In the genomic region with DNA sequence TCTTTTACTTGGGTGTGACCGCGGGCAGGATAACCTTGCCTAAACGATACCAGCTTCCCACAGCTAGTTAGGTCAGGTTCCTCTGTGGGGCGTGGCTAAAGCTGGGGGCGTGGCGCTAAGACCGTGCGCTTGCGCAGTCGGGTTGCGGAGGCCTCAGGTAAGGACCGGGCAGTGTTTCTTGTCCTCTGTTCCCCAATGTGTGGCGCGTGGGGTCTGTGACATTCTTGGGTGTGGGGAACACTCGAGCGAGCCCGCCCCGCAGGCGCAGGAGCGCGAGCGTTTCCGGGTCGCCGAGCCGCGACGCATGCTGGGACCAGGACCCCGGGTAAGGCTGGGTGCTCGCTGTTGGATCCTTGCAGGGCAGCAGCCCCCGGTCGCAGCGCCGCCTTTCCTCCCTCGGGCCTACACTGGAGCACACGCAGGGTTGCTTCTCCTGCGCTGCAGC, we compare ENCODE assay signal across 8 mouse cellular contexts. TPM values are rescaled to one million over a fixed set of nuclear protein-coding genes. Genes with fewer than 3 reads are reported as not detected.
DNase-seq lines count a peak whose midpoint lies in the region; ATAC-seq and TF ChIP-seq lines count a peak whose summit lies in the region.

A gene (plus strand): TSS at position 132 of the 445 bp plus-strand sequence.

- H3K9ac ChIP-seq in embryonic facial prominence, embryonic 15.5 days, result peak within 1 kb of the TSS; percentile 79
- H3K9ac ChIP-seq in kidney, embryonic 14.5 days (ENCODE audit: low read depth, low read length), result peak within 1 kb of the TSS; percentile 80
- H3K9ac ChIP-seq in limb, embryonic 15.5 days, result peak within 1 kb of the TSS; percentile 69

- under 1% methylated on average over 37 of the region's 37 CpGs for WGBS in bone marrow, adult 2 months
- WGBS in embryonic facial prominence, embryonic 15.5 days, result under 1% methylated on average over 37 of the region's 37 CpGs
- 0% methylated on average over 30 of the region's 37 CpGs for WGBS in kidney, embryonic 14.5 days
- WGBS in limb, embryonic 15.5 days, result under 1% methylated on average over 37 of the region's 37 CpGs

- no peaks in the 10 kb centered on the region for H3K27me3 ChIP-seq in embryonic facial prominence, embryonic 15.5 days
- H3K27me3 ChIP-seq in kidney, embryonic 14.5 days (ENCODE audit: control insufficient read depth, insufficient read depth, low read length), result no peaks in the 10 kb centered on the region
- no peaks in the 10 kb centered on the region for H3K27me3 ChIP-seq in limb, embryonic 15.5 days

- peak within 1 kb of the TSS; percentile 75 for H3K4me2 ChIP-seq in embryonic facial prominence, embryonic 15.5 days (replicated peaks)
- H3K4me2 ChIP-seq in kidney, embryonic 14.5 days (replicated peaks; ENCODE audit: low read depth, low read length), result peak within 1 kb of the TSS; percentile 52
- H3K4me2 ChIP-seq in limb, embryonic 15.5 days, result peak within 1 kb of the TSS; percentile 77

- peak; percentile 91 for ATAC-seq in embryonic facial prominence, embryonic 15.5 days (ENCODE audit: insufficient number of reproducible peaks, low FRiP score, low TSS enrichment, low read depth)
- ATAC-seq in kidney, embryonic 14.5 days (ENCODE audit: low FRiP score, low TSS enrichment), result peak; percentile 93
- ATAC-seq in limb, embryonic 15.5 days (ENCODE audit: insufficient number of reproducible peaks, low FRiP score, low TSS enrichment, low read depth), result peak; percentile 89

- H3K4me1 ChIP-seq in bone marrow, adult 2 months (ENCODE audit: control insufficient read depth, insufficient read depth, low read length), result no peaks in the 10 kb centered on the region; the same call in 1 of the 2 replicates
- peaks cover 17% of the 10 kb centered on the region for H3K4me1 ChIP-seq in embryonic facial prominence, embryonic 15.5 days
- peaks cover 6% of the 10 kb centered on the region; the same call in 1 of the 2 replicates for H3K4me1 ChIP-seq in kidney, embryonic 14.5 days (ENCODE audit: control insufficient read depth, insufficient read depth, low read length)
- H3K4me1 ChIP-seq in limb, embryonic 15.5 days, result peaks cover 15% of the 10 kb centered on the region

- H3K9me3 ChIP-seq in embryonic facial prominence, embryonic 15.5 days (replicated peaks), result no peaks in the 10 kb centered on the region
- H3K9me3 ChIP-seq in kidney, embryonic 14.5 days (ENCODE audit: control insufficient read depth, low read length), result no peaks in the 10 kb centered on the region
- no peaks in the 10 kb centered on the region for H3K9me3 ChIP-seq in limb, embryonic 15.5 days

- DNase-seq in 416B (ENCODE audit: low read depth), result peak; percentile 85
- DNase-seq in heart, adult 9 months (ENCODE audit: low spot score in 2 of 2), result peak; percentile 84 to 88
- DNase-seq in monocyte, adult 2 months (ENCODE audit: low read depth in 1 of 2, low spot score in 2 of 2), result peak; percentile 53 to 70
- peak; percentile 87 to 90 for DNase-seq in spleen, postnatal 36 days (ENCODE audit: low spot score in 2 of 2)

- H3K36me3 ChIP-seq in embryonic facial prominence, embryonic 15.5 days, result peaks cover 26% of the 10 kb centered on the region
- H3K36me3 ChIP-seq in kidney, embryonic 14.5 days (ENCODE audit: control insufficient read depth, insufficient read depth, low read length), result peaks cover 29% of the 10 kb centered on the region
- peaks cover 27% of the 10 kb centered on the region for H3K36me3 ChIP-seq in limb, embryonic 15.5 days

- TF ChIP-seq POLR2A in bone marrow, adult 2 months (IDR thresholded peaks at IDR 0.05; ENCODE audit: borderline replicate concordance, control insufficient read depth, low read depth, low read length), result peak; percentile 70; the same call in 1 of the 2 replicates

- H3K4me3 ChIP-seq in bone marrow, adult 2 months (replicated peaks; ENCODE audit: control insufficient read depth, low read depth, low read length), result peak within 1 kb of the TSS; percentile 93
- H3K4me3 ChIP-seq in embryonic facial prominence, embryonic 15.5 days (replicated peaks), result peak within 1 kb of the TSS; percentile 68
- H3K4me3 ChIP-seq in kidney, embryonic 14.5 days (ENCODE audit: low read length), result peak within 1 kb of the TSS; percentile 65
- peak within 1 kb of the TSS; percentile 69 for H3K4me3 ChIP-seq in limb, embryonic 15.5 days

- 0 out of 2 replicates have a peak, but pooled peaks have one; percentile 7 for TF ChIP-seq CTCF in bone marrow, adult 2 months (IDR thresholded peaks at IDR 0.05; ENCODE audit: control insufficient read depth, insufficient read depth, low read length)

- peak within 1 kb of the TSS; percentile 84 for H3K27ac ChIP-seq in bone marrow, adult 2 months (ENCODE audit: control insufficient read depth, insufficient read depth, low read depth, low read length, poor library complexity)
- H3K27ac ChIP-seq in embryonic facial prominence, embryonic 15.5 days (replicated peaks), result peak within 1 kb of the TSS; percentile 85
- peak within 1 kb of the TSS; percentile 78 for H3K27ac ChIP-seq in kidney, embryonic 14.5 days (ENCODE audit: low read depth, low read length)
- H3K27ac ChIP-seq in limb, embryonic 15.5 days, result peak within 1 kb of the TSS; percentile 90

RNA-seq across cellular contexts. Expression of the gene that starts here (rescaled TPM):
- polyA plus RNA-seq in bone marrow, adult 2 months (2011; ENCODE audit: insufficient read depth, insufficient read length, low replicate concordance, missing spikeins), result 4.4 and 16.4 TPM in 2 replicates
- 93.6 and 107 TPM in 2 replicates for polyA plus RNA-seq in embryonic facial prominence, embryonic 15.5 days (2015; fragmentation: Nextera tagmentation; extraction: Ambion mirVana)
- 108 and 133 TPM in 2 replicates for polyA plus RNA-seq in kidney, embryonic 14.5 days (2014; fragmentation: Nextera tagmentation; extraction: Ambion mirVana)
- 91.2 and 101 TPM in 2 replicates for polyA plus RNA-seq in limb, embryonic 15.5 days (2015; fragmentation: Nextera tagmentation; extraction: Ambion mirVana)

Comparison
In these comparisons a context has a peak if more than half of its experiments do, and no peak if none do; other contexts are left out.
1. Peak in every context shown above with its lines: DNase-seq, ATAC-seq, H3K4me3 ChIP-seq and H3K27ac ChIP-seq.